Mouse (Mus musculus) cerebellum, postnatal 10 days (tissue): Measurements from ENCODE around the gene Stac3.

ENCODE experiments used
- DNase-seq, 2 experiments: peaks; one replicate each; pipeline ENCODE4 v3.0.0; 2021; ENCODE audit warnings: mixed read lengths in 2 of 2

The Stac3 gene

DNA sequence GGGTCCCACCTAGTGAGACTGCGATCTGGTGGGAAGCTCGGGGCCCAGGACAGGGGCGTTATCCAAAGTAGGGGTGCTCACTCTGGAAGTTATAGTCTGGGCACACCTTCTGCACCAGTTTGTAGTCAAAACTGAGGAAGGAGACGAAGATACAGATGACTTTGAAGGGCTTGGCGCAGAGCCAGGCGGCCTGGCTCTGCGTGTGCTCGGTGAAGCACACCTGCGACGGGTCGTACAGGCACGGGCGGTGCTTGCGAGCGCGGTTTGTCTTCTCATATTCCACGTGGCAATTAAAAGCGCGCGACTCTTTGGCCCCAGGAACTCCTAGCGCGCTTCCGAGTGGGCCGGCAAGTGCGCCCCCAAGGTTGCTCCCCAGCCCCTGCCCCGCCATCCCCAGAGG, 24.6 kb downstream of the Stac3 start:
- peak; percentile 50 to 52 for DNase-seq

DNA sequence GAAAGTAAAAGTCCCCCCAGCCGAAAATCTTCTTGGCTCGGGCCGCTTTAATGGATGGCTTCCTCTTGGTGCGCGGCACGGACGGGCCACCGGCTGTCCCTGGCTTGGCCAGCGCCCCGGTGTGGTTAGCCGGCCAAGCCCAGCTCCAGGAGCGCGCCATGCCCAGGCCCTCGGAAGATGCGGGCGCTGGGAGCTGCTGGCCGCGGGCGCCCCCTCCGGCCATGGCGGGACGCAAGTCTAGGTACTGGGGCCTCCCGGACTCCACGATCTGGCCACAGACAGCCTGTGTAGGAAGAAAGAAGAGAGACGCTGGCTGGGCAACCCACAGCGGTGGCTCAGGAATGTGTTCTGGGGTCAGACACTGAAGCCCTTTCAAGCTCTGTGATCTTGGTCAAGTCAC, 25.2 kb downstream of the Stac3 start:
- peak; percentile 84 to 88 for DNase-seq

DNA sequence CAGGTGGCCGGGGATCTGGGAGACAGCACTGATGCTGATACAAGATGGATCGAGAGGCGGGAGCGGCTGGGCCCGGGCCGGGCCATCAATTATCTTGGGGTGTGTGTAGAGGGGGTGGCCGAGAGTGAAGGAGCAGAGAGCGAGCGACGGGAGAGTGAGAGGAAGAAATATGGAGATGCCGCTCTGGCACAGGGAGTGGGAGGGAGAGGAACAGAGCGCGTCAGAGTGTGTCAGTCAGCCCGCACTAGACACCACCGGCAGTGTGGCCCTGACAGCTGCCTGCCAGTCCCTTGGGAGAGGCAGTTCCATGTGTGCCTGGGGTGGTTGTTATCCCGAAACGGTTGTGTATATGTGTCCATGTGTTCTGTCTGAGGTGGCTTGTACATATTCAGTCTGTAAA, 26.0 kb downstream of the Stac3 start:
- DNase-seq = peak; percentile 54 to 57

DNA sequence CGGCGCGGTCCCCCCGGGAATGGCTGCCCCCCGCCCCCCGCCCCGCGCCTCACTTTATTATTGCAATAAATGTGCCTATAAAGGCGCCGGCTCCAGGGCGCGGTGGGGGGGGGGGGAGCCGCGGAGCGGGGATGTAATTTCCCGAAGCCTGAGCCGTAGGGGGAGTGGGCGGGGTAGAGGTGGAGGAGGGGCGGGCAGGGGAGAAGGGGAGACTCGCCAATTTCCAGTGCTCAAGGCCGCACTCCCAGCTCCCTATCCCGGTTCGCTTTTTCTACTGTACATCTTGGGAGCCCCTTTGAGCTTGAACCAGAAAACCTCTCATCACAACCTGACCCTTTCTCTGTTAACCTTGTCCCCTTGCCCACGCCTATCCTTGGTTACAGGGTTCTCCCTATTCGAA, 29.5 kb downstream of the Stac3 start:
- peak; percentile 55 for DNase-seq

DNA sequence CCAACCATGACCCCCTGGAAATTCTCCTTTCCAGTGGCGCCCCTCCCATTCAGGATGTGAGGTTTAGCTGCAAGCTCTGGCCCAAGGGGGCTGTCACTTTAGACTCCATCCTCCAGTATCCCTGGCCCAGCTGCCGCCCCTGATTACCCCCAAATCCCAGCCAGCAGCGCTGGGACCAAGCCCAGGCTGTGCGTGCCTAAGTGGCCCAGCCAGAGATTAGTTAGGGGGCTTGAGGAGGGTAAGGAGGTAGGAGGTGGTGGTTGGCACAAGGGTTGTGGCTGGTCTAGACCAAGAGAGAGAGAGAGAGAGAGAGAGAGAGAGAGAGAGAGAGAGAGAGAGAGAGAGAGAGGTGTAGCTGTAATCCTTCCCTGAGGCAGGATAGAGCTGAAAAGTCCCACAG, 30.1 kb downstream of the Stac3 start:
- DNase-seq = peak; percentile 48 to 53

DNA sequence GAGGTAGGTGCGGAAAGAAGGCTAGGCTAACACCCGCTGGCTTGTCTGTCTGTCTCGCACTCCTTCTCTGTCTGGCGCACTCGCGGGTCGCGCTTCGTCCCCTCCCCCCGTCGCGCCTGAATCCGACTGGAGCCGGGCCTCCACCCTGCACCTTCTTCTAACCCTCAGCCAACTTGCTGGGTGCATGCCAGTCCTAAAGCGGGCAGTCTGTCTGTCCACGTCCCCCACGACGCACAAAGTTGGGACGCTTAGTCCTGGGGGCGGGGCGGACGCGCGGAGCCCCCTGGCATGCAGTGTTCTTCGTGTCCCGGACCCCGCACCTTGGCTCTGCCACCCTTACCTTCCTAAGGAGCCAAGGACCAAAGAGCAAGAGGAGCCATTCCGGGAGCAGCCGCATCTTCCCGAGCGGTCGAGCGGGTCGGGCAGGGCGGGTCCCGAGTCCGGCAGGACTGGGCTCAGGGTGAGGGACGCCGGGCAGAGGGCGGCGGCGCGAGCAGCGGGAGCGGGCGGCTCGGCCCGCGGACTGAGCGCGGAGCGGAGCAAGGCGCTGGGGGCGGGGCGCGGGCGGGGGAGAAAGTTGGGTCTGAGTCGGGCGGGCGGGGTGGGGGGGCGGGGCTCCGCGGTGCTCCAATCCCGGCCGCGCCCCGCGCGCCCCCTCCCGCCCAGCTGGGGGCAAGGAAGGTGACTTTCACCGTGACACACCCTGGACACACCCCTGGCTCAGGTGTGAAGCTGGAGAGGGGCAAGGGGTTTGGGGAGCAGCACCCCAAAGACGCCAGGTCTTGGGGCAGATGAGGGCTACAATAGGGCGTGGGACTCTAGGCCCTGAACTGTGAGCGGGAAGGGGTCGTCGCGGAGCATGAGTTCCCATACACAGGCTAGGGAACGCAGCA, 32.8 kb downstream of the Stac3 start, which contains the start of gene Nxph4:
TSS of gene Nxph4 (minus strand) at position 524 of the 893 bp plus-strand sequence.
- DNase-seq = peak; percentile 77 to 78

DNA sequence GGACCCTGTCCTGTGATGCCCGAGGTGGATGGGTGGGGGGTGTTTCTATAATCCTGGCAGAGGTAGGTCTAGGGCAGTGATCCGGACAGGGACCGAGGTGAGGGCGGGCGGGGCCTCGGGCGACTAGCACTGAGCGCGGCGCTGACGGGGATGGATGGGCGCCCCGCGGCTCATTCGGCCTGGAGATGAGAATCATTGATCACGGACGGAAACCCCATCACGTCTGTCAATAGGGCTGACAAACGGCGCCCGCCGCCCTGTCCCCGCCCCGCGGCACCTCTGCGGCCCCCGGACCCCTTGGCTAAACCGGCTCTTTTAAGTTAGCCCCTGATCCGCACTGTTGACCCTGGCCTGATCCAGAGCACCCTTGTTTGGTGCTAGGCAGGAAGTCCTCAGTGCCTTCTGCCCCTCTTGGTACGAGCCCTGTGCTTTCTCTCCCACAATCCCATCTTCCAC, 33.5 kb downstream of the Stac3 start:
- DNase-seq = peak; percentile 51 to 57

DNA sequence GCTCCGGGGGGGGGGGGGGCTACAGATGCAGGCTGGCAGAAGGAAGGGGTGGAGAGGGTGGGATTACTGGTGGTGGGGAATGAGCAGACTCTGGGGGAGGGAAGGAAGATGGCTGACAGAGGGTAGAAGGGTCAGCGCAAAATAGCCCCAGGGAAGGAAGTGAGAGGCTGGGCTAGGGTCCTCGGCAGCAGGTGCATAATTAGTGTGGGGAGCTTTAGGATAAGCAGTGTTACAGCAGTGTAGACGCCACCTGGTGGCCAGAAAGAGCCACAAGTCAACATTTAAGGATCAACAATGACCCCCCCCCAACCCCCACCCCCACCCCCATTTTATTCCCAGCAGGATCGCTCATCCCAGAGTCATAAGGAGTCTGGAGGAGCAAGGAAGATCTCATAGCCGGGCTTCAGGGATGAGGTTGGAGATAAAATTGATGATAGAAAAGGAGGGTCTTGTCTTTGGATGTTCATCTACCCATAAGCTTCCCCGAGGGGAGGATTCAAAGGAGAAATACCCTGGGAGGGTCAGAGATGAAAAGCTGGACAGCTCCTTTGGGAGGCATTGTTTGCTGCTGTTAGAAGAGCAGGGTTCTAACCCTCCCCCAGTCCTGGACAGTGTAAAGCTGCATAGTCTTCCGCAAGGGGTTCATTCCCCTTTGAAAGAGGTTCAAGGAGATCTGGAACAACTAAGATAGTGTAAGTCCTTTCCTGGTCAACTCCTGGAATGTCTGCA, 35.3 kb downstream of the Stac3 start:
- peak; percentile 85 to 86 for DNase-seq

DNA sequence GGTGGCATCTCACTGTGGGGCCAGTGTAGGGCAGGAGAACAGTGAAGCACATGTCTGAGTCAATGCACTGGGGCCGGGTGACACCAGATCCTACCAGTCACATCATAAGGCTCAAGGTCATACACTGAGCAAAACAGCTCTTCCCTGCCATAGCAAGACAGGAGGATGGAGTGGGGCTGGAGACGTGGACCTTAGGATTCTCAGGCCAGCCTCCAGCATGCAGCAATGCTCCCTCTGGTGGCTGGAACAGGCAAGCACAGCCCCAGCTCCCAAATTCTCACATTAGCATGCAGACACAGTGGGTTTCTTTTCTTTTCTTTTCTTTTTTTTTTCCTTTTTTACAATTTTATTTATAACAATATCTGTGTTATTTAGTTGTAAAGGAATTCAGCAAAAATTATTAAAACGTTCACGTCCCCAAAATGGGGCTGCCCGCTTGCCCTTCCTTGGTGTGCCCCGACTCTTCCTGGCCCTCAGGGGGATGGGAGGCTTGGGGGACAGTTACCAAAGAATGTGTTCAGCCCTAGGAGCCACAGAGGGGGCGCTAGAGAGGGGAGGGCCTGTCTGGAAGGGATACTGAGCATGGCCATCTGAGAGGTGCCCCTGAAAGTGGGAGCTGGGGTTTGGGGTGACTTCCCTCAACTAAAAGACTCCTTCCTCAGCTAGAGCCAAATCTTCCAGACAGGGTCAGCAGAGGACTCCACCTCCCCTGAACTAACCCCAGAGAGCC, 36.5 kb downstream of the Stac3 start:
- peak; percentile 93 to 95 for DNase-seq

DNA sequence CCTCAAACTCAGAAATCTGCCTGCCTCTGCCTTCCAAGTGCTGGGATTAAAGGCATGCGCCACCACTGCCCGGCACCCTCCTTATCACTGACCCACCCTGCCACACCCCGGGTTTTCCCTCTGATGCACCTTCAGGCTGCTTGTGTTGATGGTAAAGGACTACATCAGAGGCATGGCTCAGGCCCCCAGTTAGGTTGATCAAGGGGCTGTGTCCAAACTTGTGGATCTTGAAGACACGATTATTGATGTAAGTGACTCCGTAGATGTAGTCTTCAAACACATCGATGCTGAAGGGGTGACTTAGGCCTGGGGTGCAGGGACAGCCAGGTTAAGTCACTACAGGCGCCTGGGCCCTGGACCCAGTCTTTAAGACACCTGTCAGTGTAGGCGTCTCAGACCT, 40.0 kb downstream of the Stac3 start:
- no peak for DNase-seq

DNA sequence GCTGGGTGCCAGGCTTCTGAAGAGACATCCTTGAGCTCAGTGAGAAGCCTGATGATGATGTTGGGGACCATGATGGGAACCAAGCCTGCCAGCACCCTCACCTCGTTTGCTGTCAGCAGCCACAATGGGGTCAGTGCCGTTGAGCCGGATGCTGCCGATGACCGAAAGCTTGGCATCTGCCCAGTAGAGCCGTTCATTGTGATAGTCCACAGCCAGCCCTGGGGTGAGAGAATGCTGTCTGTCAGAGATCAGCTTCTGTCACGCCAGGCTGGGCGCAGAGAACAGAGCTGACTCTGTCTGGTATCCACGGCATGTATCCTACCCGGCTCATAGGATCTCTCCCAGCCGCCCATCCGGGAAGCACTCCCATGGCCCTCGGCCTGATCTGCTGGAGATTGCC, 40.6 kb downstream of the Stac3 start:
- DNase-seq = peak; percentile 80 to 81

DNA sequence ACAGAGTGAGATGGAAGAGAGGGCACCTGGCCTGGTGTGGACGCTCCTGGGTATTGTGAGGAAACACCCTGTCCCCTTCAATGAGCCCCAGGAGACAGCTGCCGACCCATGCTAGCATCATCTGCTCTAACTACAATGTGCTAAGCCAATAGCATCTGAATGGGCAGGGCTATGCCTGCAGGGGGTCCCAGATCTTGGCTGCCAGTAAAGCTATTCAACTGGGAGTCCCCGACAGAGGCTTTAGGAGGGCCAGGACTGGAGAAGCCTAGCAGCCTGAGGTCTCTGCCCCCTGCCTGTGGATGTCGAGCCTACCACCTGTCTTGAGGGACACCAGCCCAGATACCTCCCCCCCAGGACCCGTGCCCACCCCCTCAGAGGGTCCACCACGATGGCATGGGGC, 41.2 kb downstream of the Stac3 start:
- DNase-seq = peak; percentile 72 to 79

DNA sequence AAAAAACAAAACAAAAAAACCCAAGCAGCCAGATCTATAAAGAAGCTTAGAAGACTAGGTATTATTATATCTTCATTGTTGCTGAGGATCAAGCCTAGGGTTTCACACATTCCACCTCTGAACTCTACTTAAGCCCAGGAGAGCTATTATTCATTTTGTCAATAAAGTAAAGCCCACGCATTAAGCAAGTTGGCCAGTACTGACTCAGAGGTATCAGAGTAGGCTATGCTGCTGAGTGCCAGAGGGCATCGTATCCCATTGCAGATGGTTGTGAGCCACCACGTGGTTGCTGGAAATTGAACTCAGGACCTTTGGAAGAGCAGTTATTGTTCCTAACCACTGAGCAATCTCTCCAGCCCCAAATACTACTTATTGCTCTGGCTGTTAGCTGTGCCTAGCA, 42.4 kb downstream of the Stac3 start:
- DNase-seq = no peak

DNA sequence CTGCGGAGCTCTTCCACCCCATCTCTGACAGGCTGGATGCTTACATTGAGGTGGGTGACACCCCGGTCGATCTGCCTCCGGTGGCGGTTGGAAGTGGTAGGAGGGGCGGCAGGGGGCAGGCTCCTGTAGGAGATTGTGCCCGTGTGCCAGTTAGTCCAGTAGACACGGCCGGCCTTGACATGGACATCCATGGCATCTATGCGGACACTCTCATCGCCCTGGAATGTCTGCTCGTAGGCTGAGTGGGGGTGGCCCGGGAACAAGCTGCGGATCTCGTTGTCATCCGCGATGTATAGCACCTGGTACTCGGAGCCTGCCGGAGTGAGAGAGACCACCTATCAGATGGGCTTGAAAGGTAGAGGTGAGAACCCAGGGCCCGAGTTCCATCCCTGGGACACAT, 42.9 kb downstream of the Stac3 start:
- no peak for DNase-seq

DNA sequence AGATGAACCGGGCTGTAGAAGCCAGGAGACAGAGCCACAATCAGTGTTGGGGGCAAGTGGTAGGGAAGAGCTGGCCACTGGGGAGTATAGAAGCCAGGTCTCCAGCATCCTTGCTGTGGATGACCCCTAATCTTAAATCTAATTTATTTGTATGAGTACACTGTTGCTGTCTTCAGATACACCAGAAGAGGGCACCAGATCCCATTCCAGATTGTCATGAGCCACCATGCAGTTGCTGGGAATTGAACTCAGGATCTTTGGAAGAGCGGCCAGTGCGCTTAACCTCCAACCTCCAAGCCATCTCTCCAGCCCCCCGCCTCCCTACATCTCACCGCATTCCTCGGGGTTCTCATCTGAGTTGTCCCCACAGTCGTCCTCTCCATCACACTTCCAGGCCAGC, 45.0 kb downstream of the Stac3 start:
- DNase-seq = peak in 1 of 2 experiments; percentile 57

DNA sequence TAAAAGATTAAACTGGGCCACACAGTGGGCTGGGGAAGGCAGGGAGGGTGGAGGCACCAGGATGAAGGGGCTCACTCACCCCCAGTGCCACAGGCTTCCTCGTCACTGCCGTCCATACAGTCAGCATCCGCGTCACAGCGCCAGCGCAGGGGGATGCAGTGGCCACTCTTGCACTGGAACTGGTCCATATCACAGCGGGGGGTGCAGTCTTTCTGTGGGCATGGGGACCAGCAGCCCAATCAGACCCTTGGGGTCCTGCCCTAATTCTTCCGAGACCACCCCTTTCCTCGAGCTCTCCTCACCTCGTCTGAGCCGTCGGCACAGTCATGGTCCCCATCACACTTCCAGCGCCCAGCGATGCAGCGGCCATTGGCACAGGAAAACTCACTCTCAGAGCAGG, 46.8 kb downstream of the Stac3 start:
- peak; percentile 54 to 61 for DNase-seq

DNA sequence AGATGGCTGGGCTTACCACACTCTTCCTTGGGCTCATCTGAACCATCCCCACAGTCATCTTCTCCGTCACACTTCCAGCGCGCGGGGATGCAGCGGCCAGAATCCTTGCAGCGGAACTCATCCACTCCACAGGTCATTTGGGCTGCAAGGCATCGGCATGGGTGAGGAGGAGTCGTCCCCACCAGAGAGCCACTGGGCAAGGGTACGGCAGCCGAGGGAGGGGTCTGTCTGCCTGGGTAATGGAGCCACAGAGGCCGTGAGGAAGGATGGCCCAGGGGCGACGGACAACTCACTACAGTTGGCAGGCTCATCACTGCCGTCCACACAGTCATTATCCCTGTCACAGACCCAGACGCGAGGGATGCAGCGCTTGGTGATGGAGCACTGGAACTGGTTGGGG, 48.4 kb downstream of the Stac3 start:
- no peak for DNase-seq

DNA sequence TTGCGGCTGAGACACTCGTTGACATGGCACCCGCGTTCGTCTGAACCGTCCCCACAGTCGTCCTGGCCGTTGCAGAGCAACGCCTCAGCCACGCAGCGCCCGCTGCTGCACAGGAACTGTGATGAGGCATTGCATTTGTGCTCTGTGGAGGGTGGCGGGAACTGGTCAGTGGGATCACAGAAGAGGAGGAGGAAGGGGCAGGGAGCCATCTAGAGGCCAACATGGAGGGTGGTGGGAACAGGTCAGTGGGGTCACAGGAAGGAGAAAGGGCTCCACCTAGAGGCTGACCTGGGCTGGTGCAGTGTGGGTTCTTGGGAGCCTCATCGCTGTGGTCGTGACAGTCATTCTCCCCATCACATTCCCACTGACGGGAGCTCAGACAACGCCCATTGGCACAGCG, 54.2 kb downstream of the Stac3 start:
- peak; percentile 81 to 86 for DNase-seq

DNA sequence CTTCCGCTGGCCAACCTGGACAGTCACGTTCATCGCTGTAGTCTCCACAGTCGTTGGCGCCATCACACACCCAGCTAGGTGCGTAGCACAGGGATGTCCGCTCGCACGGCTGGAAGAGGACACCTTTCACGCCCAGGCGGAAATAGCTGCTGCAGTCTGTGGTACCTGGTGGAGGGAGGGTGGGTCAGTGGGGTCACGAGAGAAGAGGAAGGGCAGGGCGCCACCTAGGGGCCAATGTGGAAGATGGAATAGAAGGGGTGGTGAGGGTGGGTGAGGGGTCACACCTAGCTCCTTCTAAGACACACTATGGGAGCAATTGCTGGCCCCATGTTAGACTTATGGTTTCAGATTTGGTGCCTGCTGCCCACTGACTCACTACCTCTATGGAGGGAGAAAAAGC, 55.9 kb downstream of the Stac3 start:
- DNase-seq = peak; percentile 52 to 63
